Mouse (Mus musculus) cerebellum, adult 2 months (tissue): Measurements from ENCODE around the gene Meioc.

Experiments used
- CTCF ChIP-seq: fragments of 200-500 bp; IDR thresholded peaks from 2 replicates; pipeline ENCODE4 v1.5.1; 2011; ENCODE audit warnings: low read depth, mild to moderate bottlenecking, control low read depth, low read length, moderate library complexity, borderline replicate concordance; ENCODE audit not compliant: insufficient read depth
- POLR2A ChIP-seq: fragments of 200-500 bp; IDR thresholded peaks from 2 replicates; pipeline ENCODE4 v1.6.1; 2011; ENCODE audit warnings: low read length, control low read depth, borderline replicate concordance; ENCODE audit not compliant: insufficient read depth

DNA sequence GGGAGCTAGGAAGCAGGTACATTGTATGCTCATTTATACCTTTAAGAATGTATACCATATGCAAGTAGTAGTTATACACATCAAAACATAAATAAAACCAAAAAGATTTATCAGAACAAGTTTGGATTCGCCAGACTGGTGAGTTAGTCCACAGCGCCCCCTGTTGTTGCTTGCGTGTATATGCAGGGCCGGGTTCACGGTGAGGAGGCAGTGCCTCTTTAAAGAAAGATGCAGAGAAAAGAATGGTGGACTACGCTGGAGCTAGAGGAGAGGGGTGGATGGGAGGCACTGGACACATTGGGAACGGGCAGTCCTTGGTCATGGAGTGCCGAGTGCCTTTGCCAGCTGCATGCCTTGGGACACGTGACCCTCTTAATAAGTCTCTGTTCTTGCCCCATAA lies 12.1 kb upstream of the Meioc start:
- peak; percentile 88 for TF ChIP-seq CTCF
- no peak for TF ChIP-seq POLR2A
